Mouse (Mus musculus): ENCODE results near the gene Asnsd1. TPM values are rescaled to one million over a fixed set of nuclear protein-coding genes. Genes with fewer than 3 reads are reported as not detected.

Asnsd1 gene
- polyA plus RNA-seq, 1 experiment from 2014 or later, result 69.7 TPM

- H3K27me3 ChIP-seq (replicated peaks; ENCODE audit: control insufficient read depth, insufficient read depth, low read length), result no peaks in the 10 kb centered on the region
- peak within 1 kb of the TSS; percentile 90 for H3K4me3 ChIP-seq (ENCODE audit: low read length)
- H3K9me3 ChIP-seq (ENCODE audit: control insufficient read depth, low read length), result no peaks in the 10 kb centered on the region
- peaks cover 3% of the 10 kb centered on the region; the same call in 1 of the 2 replicates for H3K4me1 ChIP-seq (ENCODE audit: control insufficient read depth, insufficient read depth, low read length)
- peak within 1 kb of the TSS; percentile 71 for H3K4me2 ChIP-seq (ENCODE audit: low read depth, low read length)
- WGBS, result under 1% methylated on average over 66 of the region's 66 CpGs
- H3K27ac ChIP-seq (ENCODE audit: low read length), result peak within 1 kb of the TSS; percentile 93
- H3K9ac ChIP-seq (ENCODE audit: low read depth, low read length), result peak within 1 kb of the TSS; percentile 93
- ATAC-seq, result peak; percentile 100
- H3K36me3 ChIP-seq (ENCODE audit: control insufficient read depth, insufficient read depth, low read length), result no peaks in the 10 kb centered on the region
Measured at GRCm38 (mm10) chr1:53296581-53297383, 55.8 kb downstream of the Asnsd1 start, which contains the start of the genes Pms1, Ormdl1 and Gm28778. Gene Pms1, minus strand, starts transcription at chr1:53297018. Gene Ormdl1, plus strand, starts transcription at chr1:53297095. Gene Gm28778, plus strand, starts transcription at chr1:53297111.

Other genes starting within 250 kb of the Asnsd1 start
- gene 1700019A02Rik, start 165.1 kb downstream of the Asnsd1 start, polyA plus RNA-seq (2015; fragmentation: Nextera tagmentation; extraction: Ambion mirVana), result not detected in 2 replicates
- 11.3 and 12.2 TPM in 2 replicates for gene Pms1, start 55.7 kb downstream of the Asnsd1 start, polyA plus RNA-seq (2015; fragmentation: Nextera tagmentation; extraction: Ambion mirVana)
- gene Ormdl1, start 55.7 kb downstream of the Asnsd1 start, polyA plus RNA-seq (2015; fragmentation: Nextera tagmentation; extraction: Ambion mirVana), result 54.6 and 54.8 TPM in 2 replicates
- gene Gm28778, start 55.6 kb downstream of the Asnsd1 start, polyA plus RNA-seq (2015; fragmentation: Nextera tagmentation; extraction: Ambion mirVana), result not detected in 2 replicates
- gene Osgepl1, start 39.1 kb downstream of the Asnsd1 start, polyA plus RNA-seq (2015; fragmentation: Nextera tagmentation; extraction: Ambion mirVana), result 25.2 and 25.7 TPM in 2 replicates
- 7.5 TPM in 1 of 2 replicates, not detected in the other for gene Asdurf, start 133 bp downstream of the Asnsd1 start, polyA plus RNA-seq (2015; fragmentation: Nextera tagmentation; extraction: Ambion mirVana)
- 0.39 and 0.53 TPM in 2 replicates for gene Gm28551, start 85 bp downstream of the Asnsd1 start, polyA plus RNA-seq (2015; fragmentation: Nextera tagmentation; extraction: Ambion mirVana)

Measured in intestine, embryonic 16.5 days (tissue).